ENCODE assay signal across 8 mouse cellular contexts in the genomic region with DNA sequence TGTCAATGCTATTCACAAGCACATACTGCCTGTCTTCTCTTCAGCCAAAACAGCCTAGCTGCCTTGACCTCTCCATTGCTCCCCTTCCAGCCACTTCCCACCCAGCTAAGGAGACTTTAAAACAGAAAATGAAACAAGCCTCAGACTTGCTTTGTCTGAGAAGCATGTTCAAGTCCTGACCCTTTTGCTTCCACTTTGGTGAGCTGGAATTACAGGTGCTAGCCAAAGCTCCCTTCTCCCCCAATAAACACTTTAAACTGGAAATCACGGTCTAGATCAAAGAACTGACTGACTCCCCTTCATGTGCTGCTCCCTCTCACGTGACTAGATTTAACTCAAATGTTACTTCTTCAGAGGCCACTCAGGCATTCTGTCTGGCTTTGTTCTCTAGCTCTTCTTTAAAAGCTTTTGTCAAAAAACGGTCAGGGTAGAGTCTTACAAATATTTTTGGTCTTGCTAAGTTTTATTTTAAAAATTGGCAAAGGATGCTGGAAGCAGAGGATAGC. TPM values are rescaled to one million over a fixed set of nuclear protein-coding genes. Genes with fewer than 3 reads are reported as not detected.
DNase-seq lines count a peak whose midpoint lies in the region; ATAC-seq and TF ChIP-seq lines count a peak whose summit lies in the region.

No protein-coding gene starts in this region.

- H3K27me3 ChIP-seq in cerebellum, adult 2 months (ENCODE audit: control insufficient read depth, insufficient read depth, low read length) = no peaks in the 10 kb centered on the region
- no peaks in the 10 kb centered on the region for H3K27me3 ChIP-seq in thymus, adult 2 months (ENCODE audit: control insufficient read depth, insufficient read depth, low read length)
- H3K27me3 ChIP-seq in limb, embryonic 15.5 days = no peaks in the 10 kb centered on the region
- no peaks in the 10 kb centered on the region for H3K27me3 ChIP-seq in stomach, embryonic 16.5 days (ENCODE audit: control insufficient read depth, insufficient read depth, low read length)

- no peak overlapping the region for H3K27ac ChIP-seq in cerebellum, adult 2 months (ENCODE audit: insufficient read depth, low read length)
- no peak overlapping the region for H3K27ac ChIP-seq in thymus, adult 2 months (ENCODE audit: control insufficient read depth, insufficient read depth, low read length)
- H3K27ac ChIP-seq in limb, embryonic 15.5 days = no peak overlapping the region
- H3K27ac ChIP-seq in stomach, embryonic 16.5 days (ENCODE audit: low read length) = no peak overlapping the region

- H3K4me3 ChIP-seq in cerebellum, adult 2 months (replicated peaks; ENCODE audit: insufficient read depth, low read depth, low read length) = no peak overlapping the region
- no peak overlapping the region for H3K4me3 ChIP-seq in thymus, adult 2 months (ENCODE audit: control insufficient read depth, insufficient read depth, low read length)
- peak overlapping the region; percentile 99 for H3K4me3 ChIP-seq in limb, embryonic 15.5 days
- peak overlapping the region; percentile 98; the same call in 1 of the 2 replicates for H3K4me3 ChIP-seq in stomach, embryonic 16.5 days (replicated peaks; ENCODE audit: low read length)

- 75% methylated on average over 3 of the region's 3 CpGs for WGBS in cerebellum, adult 2 months
- WGBS in thymus, adult 2 months = 48% methylated on average over 3 of the region's 3 CpGs
- whole genome bisulfite sequencing in limb, embryonic 15.5 days = 44% methylated on average over 3 of the region's 3 CpGs
- 57% methylated on average over 3 of the region's 3 CpGs for WGBS in stomach, embryonic 16.5 days

- H3K36me3 ChIP-seq in thymus, adult 2 months (ENCODE audit: control insufficient read depth, insufficient read depth, low read length) = no peaks in the 10 kb centered on the region
- no peaks in the 10 kb centered on the region for H3K36me3 ChIP-seq in limb, embryonic 15.5 days
- no peaks in the 10 kb centered on the region for H3K36me3 ChIP-seq in stomach, embryonic 16.5 days (ENCODE audit: control insufficient read depth, insufficient read depth, low read length)

- TF ChIP-seq POLR2A in cerebellum, adult 2 months (IDR thresholded peaks at IDR 0.05; ENCODE audit: borderline replicate concordance, insufficient read depth, low read length) = no peak
- no peak for TF ChIP-seq POLR2A in thymus, adult 2 months (IDR thresholded peaks at IDR 0.05; ENCODE audit: control insufficient read depth, extremely low read depth, insufficient read depth, low read length, poor library complexity)

- H3K9ac ChIP-seq in limb, embryonic 15.5 days = no peak overlapping the region
- no peak overlapping the region; the same call in 1 of the 2 replicates for H3K9ac ChIP-seq in stomach, embryonic 16.5 days (ENCODE audit: low read length)

- no peaks in the 10 kb centered on the region for H3K9me3 ChIP-seq in limb, embryonic 15.5 days
- no peaks in the 10 kb centered on the region for H3K9me3 ChIP-seq in stomach, embryonic 16.5 days (replicated peaks; ENCODE audit: control insufficient read depth, low read length)

- TF ChIP-seq CTCF in cerebellum, adult 2 months (IDR thresholded peaks at IDR 0.05; ENCODE audit: borderline replicate concordance, insufficient read depth, low read depth, low read length) = no peak
- TF ChIP-seq CTCF in thymus, adult 2 months (IDR thresholded peaks at IDR 0.05; ENCODE audit: borderline replicate concordance, control insufficient read depth, extremely low read depth, insufficient read depth, low read length, poor library complexity) = no peak

- H3K4me2 ChIP-seq in limb, embryonic 15.5 days = peak overlapping the region; percentile 53; the same call in 1 of the 2 replicates
- peak overlapping the region; percentile 77 for H3K4me2 ChIP-seq in stomach, embryonic 16.5 days (ENCODE audit: low read depth, low read length)

- peak; percentile 22 for DNase-seq in cerebellum, adult 9-10 months
- DNase-seq in cerebellum, adult 2 months = no peak
- peak; percentile 21 for DNase-seq in thymus, postnatal 0 days (ENCODE audit: low spot score)
- DNase-seq in thymus, adult 2 months = no peak
- no peak for DNase-seq in left cerebral cortex, postnatal 4 days
- no peak for DNase-seq in kidney, adult 8-10 months

- intact Hi-C loops in left cerebral cortex, postnatal 4 days (cut with DNase I) = no loop called here

- ATAC-seq in limb, embryonic 15.5 days (ENCODE audit: insufficient number of reproducible peaks, low FRiP score, low TSS enrichment, low read depth) = no peak
- no peak for ATAC-seq in stomach, embryonic 16.5 days (ENCODE audit: insufficient read depth, low FRiP score)

- H3K4me1 ChIP-seq in cerebellum, adult 2 months (ENCODE audit: control insufficient read depth, insufficient read depth, low read length) = no peaks in the 10 kb centered on the region
- H3K4me1 ChIP-seq in thymus, adult 2 months (replicated peaks; ENCODE audit: control insufficient read depth, insufficient read depth, low read length) = peaks cover 5% of the 10 kb centered on the region
- H3K4me1 ChIP-seq in limb, embryonic 15.5 days = peaks cover 11% of the 10 kb centered on the region
- H3K4me1 ChIP-seq in stomach, embryonic 16.5 days (ENCODE audit: control insufficient read depth, insufficient read depth, low read length) = peaks cover 12% of the 10 kb centered on the region

RNA-seq across cellular contexts. Expression of a gene that starts 1.0 kb away (rescaled TPM):
- polyA plus RNA-seq in cerebellum, adult 2 months (2012; rRNA removed) = 2.5 and 2.6 TPM in 2 replicates
- polyA plus RNA-seq in thymus, postnatal 0 days (2015; fragmentation: Nextera tagmentation; extraction: Ambion mirVana) = 10.6 and 11.6 TPM in 2 replicates
- polyA plus RNA-seq in thymus, adult 2 months (2012; rRNA removed) = 2.2 and 3.1 TPM in 2 replicates
- 8.9 and 12.5 TPM in 2 replicates for polyA plus RNA-seq in limb, embryonic 15.5 days (2015; fragmentation: Nextera tagmentation; extraction: Ambion mirVana)
- 6.2 and 7.2 TPM in 2 replicates for polyA plus RNA-seq in stomach, embryonic 16.5 days (2015; fragmentation: Nextera tagmentation; extraction: Ambion mirVana)
- total RNA-seq in left cerebral cortex, postnatal 4 days (2021) = 1 to 10 TPM; 4.9 to 5.5 TPM

RNA-seq across cellular contexts. Expression of a gene that starts 36.8 kb away (rescaled TPM):
- 3.9 and 4.1 TPM in 2 replicates for polyA plus RNA-seq in cerebellum, adult 2 months (2012; rRNA removed)
- polyA plus RNA-seq in thymus, postnatal 0 days (2015; fragmentation: Nextera tagmentation; extraction: Ambion mirVana) = 3.8 and 4.5 TPM in 2 replicates
- 6.0 and 6.1 TPM in 2 replicates for polyA plus RNA-seq in thymus, adult 2 months (2012; rRNA removed)
- polyA plus RNA-seq in limb, embryonic 15.5 days (2015; fragmentation: Nextera tagmentation; extraction: Ambion mirVana) = 3.4 and 3.5 TPM in 2 replicates
- 4.0 and 4.2 TPM in 2 replicates for polyA plus RNA-seq in stomach, embryonic 16.5 days (2015; fragmentation: Nextera tagmentation; extraction: Ambion mirVana)
- total RNA-seq in left cerebral cortex, postnatal 4 days (2021) = 1 to 10 TPM; 8.9 to 9.5 TPM

RNA-seq across cellular contexts. Expression of a gene that starts 36.8 kb away (rescaled TPM):
- 70.9 and 79.1 TPM in 2 replicates for polyA plus RNA-seq in cerebellum, adult 2 months (2012; rRNA removed)
- polyA plus RNA-seq in thymus, postnatal 0 days (2015; fragmentation: Nextera tagmentation; extraction: Ambion mirVana) = 137 and 138 TPM in 2 replicates
- polyA plus RNA-seq in thymus, adult 2 months (2012; rRNA removed) = 68.0 and 69.0 TPM in 2 replicates
- polyA plus RNA-seq in limb, embryonic 15.5 days (2015; fragmentation: Nextera tagmentation; extraction: Ambion mirVana) = 87.9 and 89.1 TPM in 2 replicates
- polyA plus RNA-seq in stomach, embryonic 16.5 days (2015; fragmentation: Nextera tagmentation; extraction: Ambion mirVana) = 84.2 and 90.2 TPM in 2 replicates
- total RNA-seq in left cerebral cortex, postnatal 4 days (2021) = 10 to 100 TPM; 51.3 to 53.0 TPM

RNA-seq across cellular contexts. Expression of a gene that starts 37.0 kb away (rescaled TPM):
- 1.4 and 1.8 TPM in 2 replicates for polyA plus RNA-seq in cerebellum, adult 2 months (2012; rRNA removed)
- polyA plus RNA-seq in thymus, postnatal 0 days (2015; fragmentation: Nextera tagmentation; extraction: Ambion mirVana) = 0.26 and 0.36 TPM in 2 replicates
- polyA plus RNA-seq in thymus, adult 2 months (2012; rRNA removed) = 0.17 and 0.43 TPM in 2 replicates
- polyA plus RNA-seq in limb, embryonic 15.5 days (2015; fragmentation: Nextera tagmentation; extraction: Ambion mirVana) = 0.21 and 0.23 TPM in 2 replicates
- 0.15 and 0.20 TPM in 2 replicates for polyA plus RNA-seq in stomach, embryonic 16.5 days (2015; fragmentation: Nextera tagmentation; extraction: Ambion mirVana)
- total RNA-seq in left cerebral cortex, postnatal 4 days (2021) = under 1 TPM; 0.40 to 0.44 TPM

RNA-seq across cellular contexts. Expression of a gene that starts 51.9 kb away (rescaled TPM):
- polyA plus RNA-seq in cerebellum, adult 2 months (2012; rRNA removed) = 9.2 and 9.5 TPM in 2 replicates
- polyA plus RNA-seq in thymus, postnatal 0 days (2015; fragmentation: Nextera tagmentation; extraction: Ambion mirVana) = 16.4 and 21.2 TPM in 2 replicates
- polyA plus RNA-seq in thymus, adult 2 months (2012; rRNA removed) = 28.1 and 30.3 TPM in 2 replicates
- polyA plus RNA-seq in limb, embryonic 15.5 days (2015; fragmentation: Nextera tagmentation; extraction: Ambion mirVana) = 7.5 and 8.5 TPM in 2 replicates
- polyA plus RNA-seq in stomach, embryonic 16.5 days (2015; fragmentation: Nextera tagmentation; extraction: Ambion mirVana) = 5.9 and 6.2 TPM in 2 replicates
- total RNA-seq in left cerebral cortex, postnatal 4 days (2021) = 10 to 100 TPM; 11.5 to 11.9 TPM

Comparison
In these comparisons a context has a peak if more than half of its experiments do, and no peak if none do; other contexts are left out.
1. DNase-seq: peak in cerebellum, adult 9-10 months (single experiment) and thymus, postnatal 0 days (single experiment); none in cerebellum, adult 2 months (0 of 2), thymus, adult 2 months (single experiment), left cerebral cortex, postnatal 4 days (single experiment) and kidney, adult 8-10 months (0 of 2).
2. H3K4me3 ChIP-seq: peak in limb, embryonic 15.5 days (single experiment) and stomach, embryonic 16.5 days (single experiment); none in cerebellum, adult 2 months (single experiment) and thymus, adult 2 months (single experiment).